Mouse (Mus musculus): ENCODE results near the gene Rhoj. TPM values are rescaled to one million over a fixed set of nuclear protein-coding genes. Genes with fewer than 3 reads are reported as not detected.
A peak's percentile ranks its signal among the peaks of the same experiment; 100 is the strongest.
"Not testable (repeated sequence)": the region's sequence is repeated elsewhere in the genome, so short reads cannot be mapped to it uniquely, and the experiment has no call there.

The Rhoj gene
- polyA plus RNA-seq, 1 experiment from 2014 or later, result 32.7 TPM

- H3K4me3 ChIP-seq (replicated peaks); H3K4me1 ChIP-seq (replicated peaks); H3K4me2 ChIP-seq; H3K36me3 ChIP-seq; H3K9ac ChIP-seq (replicated peaks); ATAC-seq (ENCODE audit: insufficient number of reproducible peaks, insufficient read depth, low FRiP score, low TSS enrichment, low read depth); H3K27me3 ChIP-seq; H3K9me3 ChIP-seq; H3K27ac ChIP-seq: not testable (repeated sequence)
- 83% methylated on average over 5 of the region's 5 CpGs for WGBS
Observed at GRCm38 (mm10) chr12:75349537-75349936, 41.4 kb downstream of the Rhoj start.

- no peak overlapping the region for H3K4me3 ChIP-seq (replicated peaks)
- no peaks in the 10 kb centered on the region; the same call in 1 of the 2 replicates for H3K4me1 ChIP-seq (replicated peaks)
- no peak overlapping the region for H3K4me2 ChIP-seq
- no peaks in the 10 kb centered on the region for H3K36me3 ChIP-seq
- no peak for ATAC-seq (ENCODE audit: insufficient number of reproducible peaks, insufficient read depth, low FRiP score, low TSS enrichment, low read depth)
- H3K27ac ChIP-seq, result no peak overlapping the region
- no peaks in the 10 kb centered on the region for H3K9me3 ChIP-seq
- no peak overlapping the region for H3K9ac ChIP-seq (replicated peaks)
- no peaks in the 10 kb centered on the region for H3K27me3 ChIP-seq
- 88% methylated on average over 5 of the region's 5 CpGs for WGBS
Observed at GRCm38 (mm10) chr12:75350750-75351149, 42.6 kb downstream of the Rhoj start.

- no peak overlapping the region for H3K4me2 ChIP-seq
- no peak for ATAC-seq (ENCODE audit: insufficient number of reproducible peaks, insufficient read depth, low FRiP score, low TSS enrichment, low read depth)
- 76% methylated on average over 7 of the region's 7 CpGs for WGBS
- no peak overlapping the region for H3K4me3 ChIP-seq (replicated peaks)
- H3K27me3 ChIP-seq, result no peaks in the 10 kb centered on the region
- no peaks in the 10 kb centered on the region for H3K9me3 ChIP-seq
- H3K4me1 ChIP-seq (replicated peaks), result no peaks in the 10 kb centered on the region; the same call in 1 of the 2 replicates
- no peak overlapping the region for H3K9ac ChIP-seq (replicated peaks)
- no peak overlapping the region for H3K27ac ChIP-seq
- H3K36me3 ChIP-seq, result no peaks in the 10 kb centered on the region
Observed at GRCm38 (mm10) chr12:75351846-75352245, 43.7 kb downstream of the Rhoj start.

- no peak overlapping the region for H3K9ac ChIP-seq (replicated peaks)
- no peaks in the 10 kb centered on the region; the same call in 1 of the 2 replicates for H3K4me1 ChIP-seq (replicated peaks)
- no peak overlapping the region for H3K4me2 ChIP-seq
- H3K27ac ChIP-seq, result 0 out of 2 replicates have a peak overlapping the region, but pooled peaks have one; percentile 17
- no peak overlapping the region for H3K4me3 ChIP-seq (replicated peaks)
- WGBS, result 34% methylated on average over 6 of the region's 6 CpGs
- H3K36me3 ChIP-seq, result no peaks in the 10 kb centered on the region
- no peak for ATAC-seq (ENCODE audit: insufficient number of reproducible peaks, insufficient read depth, low FRiP score, low TSS enrichment, low read depth)
- no peaks in the 10 kb centered on the region for H3K9me3 ChIP-seq
- no peaks in the 10 kb centered on the region for H3K27me3 ChIP-seq
Observed at GRCm38 (mm10) chr12:75352410-75352809, 44.3 kb downstream of the Rhoj start.

- H3K36me3 ChIP-seq, result no peaks in the 10 kb centered on the region
- H3K9ac ChIP-seq (replicated peaks), result no peak overlapping the region
- H3K4me1 ChIP-seq (replicated peaks), result no peaks in the 10 kb centered on the region; the same call in 1 of the 2 replicates
- no peak overlapping the region for H3K27ac ChIP-seq
- H3K27me3 ChIP-seq, result no peaks in the 10 kb centered on the region
- no peak overlapping the region for H3K4me2 ChIP-seq
- H3K9me3 ChIP-seq, result no peaks in the 10 kb centered on the region
- WGBS, result 91% methylated on average over 7 of the region's 7 CpGs
- ATAC-seq (ENCODE audit: insufficient number of reproducible peaks, insufficient read depth, low FRiP score, low TSS enrichment, low read depth), result no peak
- no peak overlapping the region for H3K4me3 ChIP-seq (replicated peaks)
Observed at GRCm38 (mm10) chr12:75354354-75354753, 46.2 kb downstream of the Rhoj start.

- no peaks in the 10 kb centered on the region for H3K4me1 ChIP-seq (replicated peaks)
- H3K36me3 ChIP-seq, result no peaks in the 10 kb centered on the region
- 83% methylated on average over 4 of the region's 4 CpGs for WGBS
- no peak overlapping the region for H3K4me3 ChIP-seq (replicated peaks)
- no peaks in the 10 kb centered on the region for H3K9me3 ChIP-seq
- no peak for ATAC-seq (ENCODE audit: insufficient number of reproducible peaks, insufficient read depth, low FRiP score, low TSS enrichment, low read depth)
- H3K27ac ChIP-seq, result no peak overlapping the region
- H3K9ac ChIP-seq (replicated peaks), result no peak overlapping the region
- H3K4me2 ChIP-seq, result no peak overlapping the region
- H3K27me3 ChIP-seq, result no peaks in the 10 kb centered on the region
Observed at GRCm38 (mm10) chr12:75357781-75358180, 49.7 kb downstream of the Rhoj start.

- no peaks in the 10 kb centered on the region for H3K36me3 ChIP-seq
- WGBS, result 90% methylated on average over 4 of the region's 4 CpGs
- no peak overlapping the region for H3K9ac ChIP-seq (replicated peaks)
Observed at GRCm38 (mm10) chr12:75358714-75359113, 50.6 kb downstream of the Rhoj start.

GRCm38 (mm10) chr12:75359500-75359899 lies 51.4 kb downstream of the Rhoj start:
- 64% methylated on average over 2 of the region's 2 CpGs for WGBS
- Histone ChIP-seq H3K27ac (no peak overlapping the region), H3K36me3 (no peaks in the 10 kb centered on the region), H3K4me1 (replicated peaks) (no peaks in the 10 kb centered on the region), H3K9me3 (no peaks in the 10 kb centered on the region), H3K9ac (replicated peaks) (no peak overlapping the region), H3K4me2 (no peak overlapping the region), H3K27me3 (no peaks in the 10 kb centered on the region), H3K4me3 (replicated peaks) (no peak overlapping the region)
- no peak for ATAC-seq (ENCODE audit: insufficient number of reproducible peaks, insufficient read depth, low FRiP score, low TSS enrichment, low read depth)

More at GRCm38 (mm10) chr12:75358714-75359113, 50.6 kb downstream of the Rhoj start:
- H3K4me1 ChIP-seq (replicated peaks), result no peaks in the 10 kb centered on the region
- no peaks in the 10 kb centered on the region for H3K9me3 ChIP-seq
- H3K27me3 ChIP-seq, result no peaks in the 10 kb centered on the region
- ATAC-seq (ENCODE audit: insufficient number of reproducible peaks, insufficient read depth, low FRiP score, low TSS enrichment, low read depth), result no peak
- H3K4me2 ChIP-seq, result no peak overlapping the region
- no peak overlapping the region for H3K4me3 ChIP-seq (replicated peaks)
- no peak overlapping the region for H3K27ac ChIP-seq

GRCm38 (mm10) chr12:75359921-75360482 lies 51.9 kb downstream of the Rhoj start:
- 73% methylated on average over 5 of the region's 5 CpGs for WGBS
- no peak for ATAC-seq (ENCODE audit: insufficient number of reproducible peaks, insufficient read depth, low FRiP score, low TSS enrichment, low read depth)
- H3K9ac ChIP-seq (replicated peaks), result no peak overlapping the region

GRCm38 (mm10) chr12:75362456-75362855 lies 54.3 kb downstream of the Rhoj start:
- Histone ChIP-seq H3K36me3 (no peaks in the 10 kb centered on the region), H3K9me3 (no peaks in the 10 kb centered on the region), H3K4me3 (replicated peaks) (no peak overlapping the region), H3K9ac (replicated peaks) (no peak overlapping the region), H3K4me1 (replicated peaks) (no peaks in the 10 kb centered on the region), H3K4me2 (no peak overlapping the region), H3K27ac (no peak overlapping the region), H3K27me3 (no peaks in the 10 kb centered on the region)
- no peak for ATAC-seq (ENCODE audit: insufficient number of reproducible peaks, insufficient read depth, low FRiP score, low TSS enrichment, low read depth)
- 91% methylated on average over 16 of the region's 16 CpGs for WGBS

More at GRCm38 (mm10) chr12:75359921-75360482, 51.9 kb downstream of the Rhoj start:
- Histone ChIP-seq H3K27me3 (no peaks in the 10 kb centered on the region), H3K27ac (no peak overlapping the region), H3K9me3 (no peaks in the 10 kb centered on the region), H3K4me3 (replicated peaks) (no peak overlapping the region), H3K36me3 (no peaks in the 10 kb centered on the region), H3K4me2 (no peak overlapping the region), H3K4me1 (replicated peaks) (no peaks in the 10 kb centered on the region)

- Histone ChIP-seq H3K27ac (no peak overlapping the region), H3K9ac (replicated peaks) (no peak overlapping the region), H3K4me1 (replicated peaks) (peaks cover 5% of the 10 kb centered on the region; the same call in 1 of the 2 replicates), H3K9me3 (no peaks in the 10 kb centered on the region), H3K27me3 (no peaks in the 10 kb centered on the region), H3K4me3 (replicated peaks) (no peak overlapping the region), H3K36me3 (no peaks in the 10 kb centered on the region), H3K4me2 (no peak overlapping the region)
- no peak for ATAC-seq (ENCODE audit: insufficient number of reproducible peaks, insufficient read depth, low FRiP score, low TSS enrichment, low read depth)
- 89% methylated on average over 4 of the region's 4 CpGs for WGBS
Observed at GRCm38 (mm10) chr12:75364416-75364815, 56.3 kb downstream of the Rhoj start.

GRCm38 (mm10) chr12:75365621-75366124 lies 57.6 kb downstream of the Rhoj start:
- no peak overlapping the region for H3K9ac ChIP-seq (replicated peaks)
- H3K4me1 ChIP-seq (replicated peaks), result peaks cover 7% of the 10 kb centered on the region; the same call in 1 of the 2 replicates
- H3K27me3 ChIP-seq, result no peaks in the 10 kb centered on the region
- H3K4me2 ChIP-seq, result no peak overlapping the region
- no peak overlapping the region for H3K27ac ChIP-seq
- WGBS, result 89% methylated on average over 14 of the region's 14 CpGs
- no peaks in the 10 kb centered on the region for H3K9me3 ChIP-seq
- H3K36me3 ChIP-seq, result no peaks in the 10 kb centered on the region
- no peak overlapping the region for H3K4me3 ChIP-seq (replicated peaks)
- no peak for ATAC-seq (ENCODE audit: insufficient number of reproducible peaks, insufficient read depth, low FRiP score, low TSS enrichment, low read depth)

All from limb, embryonic 12.5 days (tissue).